Mouse (Mus musculus): Measurements from ENCODE around the gene Cep95.
A peak's percentile ranks its signal among the peaks of the same experiment; 100 is the strongest.

Gene Cep95

GRCm38 (mm10) chr11:106814601-106815320 is 25.7 kb downstream of the Cep95 start:
- no peak for DNase-seq (ENCODE audit: low spot score in 2 of 2)

DNA sequence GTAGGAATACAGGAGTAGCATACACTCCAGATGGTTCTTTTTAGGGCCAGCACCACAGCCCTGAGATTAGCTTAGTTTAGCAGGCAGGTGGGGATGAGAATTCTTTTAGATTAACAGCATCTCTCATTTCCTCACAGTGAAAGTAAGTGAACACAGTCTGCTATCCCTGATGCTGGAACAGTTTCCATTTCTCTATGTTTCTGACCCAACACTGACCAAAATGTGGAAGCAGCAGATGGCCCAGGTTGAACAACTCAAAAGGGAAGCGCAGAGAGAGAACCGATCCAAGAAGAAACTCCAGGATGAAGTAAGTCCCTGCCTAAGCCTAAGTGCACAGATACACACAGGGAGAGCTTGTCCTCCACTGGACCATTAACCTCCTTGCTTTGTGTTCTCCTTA is 26.3 kb downstream of the Cep95 start:
- DNase-seq (ENCODE audit: low spot score in 2 of 2), result no peak

DNA sequence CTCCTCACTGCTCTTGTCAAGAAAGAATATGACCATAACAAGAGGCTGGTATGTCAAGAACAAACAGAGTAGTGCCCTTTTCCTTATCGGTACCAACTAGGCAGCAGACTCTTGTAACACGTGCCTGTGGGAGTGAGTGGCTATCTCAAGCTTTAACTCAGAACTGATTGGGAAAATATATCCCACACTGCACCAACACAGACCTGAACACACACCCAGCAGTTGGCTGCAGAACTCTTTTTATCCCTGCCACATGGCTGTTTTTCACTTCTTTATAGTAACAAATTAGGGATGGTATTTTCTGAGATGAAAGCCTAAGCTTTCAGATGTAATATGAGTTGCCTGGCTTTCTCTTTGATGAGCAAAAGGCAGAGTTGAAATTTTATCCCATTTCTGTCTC is 26.7 kb downstream of the Cep95 start:
- peak in 1 of 2 experiments; percentile 34 for DNase-seq (ENCODE audit: low spot score in 2 of 2)

- no peak for DNase-seq (ENCODE audit: low spot score in 2 of 2)
Observed at GRCm38 (mm10) chr11:106816316-106816715, 27.3 kb downstream of the Cep95 start.

DNA sequence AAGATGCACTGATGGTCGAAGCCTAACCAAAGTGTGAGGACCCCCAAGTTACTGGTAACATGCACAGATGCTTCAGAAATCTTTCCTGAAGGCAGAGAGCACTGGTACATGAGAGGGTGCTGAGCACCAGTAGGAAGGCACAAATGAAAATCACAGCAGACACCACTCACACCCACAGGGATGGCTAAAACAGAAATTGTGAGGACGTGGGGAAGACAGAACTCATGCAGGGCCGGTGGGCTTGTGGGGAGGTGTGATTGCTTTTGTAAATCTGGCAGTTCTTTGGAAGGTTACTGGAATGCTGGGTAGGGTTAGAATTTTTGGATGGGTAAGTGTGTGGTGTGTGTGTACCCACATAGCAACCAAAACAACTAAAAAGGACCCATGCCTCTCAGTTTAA is 28.1 kb downstream of the Cep95 start:
- DNase-seq (ENCODE audit: low spot score in 2 of 2), result peak in 1 of 2 experiments; percentile 25

GRCm38 (mm10) chr11:106817808-106818207 is 28.8 kb downstream of the Cep95 start:
- no peak for DNase-seq (ENCODE audit: low spot score in 2 of 2)

- DNase-seq (ENCODE audit: low spot score in 2 of 2), result no peak
Observed at GRCm38 (mm10) chr11:106818341-106818740, 29.3 kb downstream of the Cep95 start.

- DNase-seq (ENCODE audit: low spot score in 2 of 2), result no peak
Observed at GRCm38 (mm10) chr11:106819595-106819994, 30.5 kb downstream of the Cep95 start.

- no peak for DNase-seq (ENCODE audit: low spot score in 2 of 2)
Observed at GRCm38 (mm10) chr11:106820252-106820651, 31.2 kb downstream of the Cep95 start.

DNA sequence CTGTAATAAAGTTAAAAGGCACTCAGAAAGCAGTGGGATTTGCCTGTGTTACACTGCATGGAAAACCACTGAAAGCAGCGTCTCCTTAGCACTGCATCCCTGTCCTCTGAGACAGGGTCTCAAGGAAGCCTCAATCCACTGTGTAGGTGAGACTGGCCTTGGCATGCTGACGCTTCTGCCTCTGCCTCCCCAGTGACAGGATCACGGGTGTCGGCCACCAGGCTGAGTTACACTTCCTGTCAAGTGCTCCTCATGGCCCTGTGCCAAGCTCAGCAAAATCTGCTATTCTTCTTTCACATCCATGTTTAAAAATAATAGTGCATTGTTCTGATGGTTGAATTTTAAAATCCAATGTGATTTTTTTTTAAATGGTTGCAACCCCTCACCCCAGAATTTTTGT is 31.9 kb downstream of the Cep95 start:
- no peak for DNase-seq (ENCODE audit: low spot score in 2 of 2)

GRCm38 (mm10) chr11:106821397-106821796 is 32.3 kb downstream of the Cep95 start:
- DNase-seq (ENCODE audit: low spot score in 2 of 2), result no peak

GRCm38 (mm10) chr11:106822491-106822890 is 33.4 kb downstream of the Cep95 start:
- DNase-seq (ENCODE audit: low spot score in 2 of 2), result no peak

- peak; percentile 62 to 74 for DNase-seq (ENCODE audit: low spot score in 2 of 2)
Observed at GRCm38 (mm10) chr11:106822911-106823310, 33.9 kb downstream of the Cep95 start.

GRCm38 (mm10) chr11:106823741-106824140 is 34.7 kb downstream of the Cep95 start:
- no peak for DNase-seq (ENCODE audit: low spot score in 2 of 2)

GRCm38 (mm10) chr11:106824403-106824802 is 35.4 kb downstream of the Cep95 start:
- DNase-seq (ENCODE audit: low spot score in 2 of 2), result no peak

- no peak for DNase-seq (ENCODE audit: low spot score in 2 of 2)
Observed at GRCm38 (mm10) chr11:106828079-106828478, 39.0 kb downstream of the Cep95 start.

- no peak for DNase-seq (ENCODE audit: low spot score in 2 of 2)
Observed at GRCm38 (mm10) chr11:106842002-106842401, 53.0 kb downstream of the Cep95 start.

DNA sequence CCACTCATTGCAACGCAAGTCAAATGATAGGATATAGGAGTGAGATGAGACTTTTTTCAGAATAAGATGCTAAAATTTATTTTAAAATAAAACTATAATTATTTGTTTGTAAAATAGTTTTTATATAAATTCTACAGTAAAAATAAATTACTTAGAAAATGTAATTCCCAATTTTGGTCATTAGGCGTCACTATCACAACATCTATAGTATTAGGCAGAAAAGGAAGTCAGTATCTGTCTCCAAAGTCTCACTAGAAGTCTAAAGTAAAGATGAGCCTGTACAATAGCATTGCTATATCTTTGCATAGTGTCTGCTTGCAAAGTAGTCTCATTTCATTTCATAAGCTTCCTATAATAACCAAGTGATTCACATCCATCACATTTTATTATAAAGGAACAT is 62.4 kb downstream of the Cep95 start:
- no peak for DNase-seq (ENCODE audit: low spot score in 2 of 2)

All from right cerebral cortex, postnatal 36 days (tissue).